Mouse (Mus musculus): Measurements from ENCODE around the gene Ncam1. TPM values are rescaled to one million over a fixed set of nuclear protein-coding genes. Genes with fewer than 3 reads are reported as not detected.

Gene Ncam1
- total RNA-seq, 2 experiments from 2014 or later: 0.14 TPM; not detected in 1

DNA sequence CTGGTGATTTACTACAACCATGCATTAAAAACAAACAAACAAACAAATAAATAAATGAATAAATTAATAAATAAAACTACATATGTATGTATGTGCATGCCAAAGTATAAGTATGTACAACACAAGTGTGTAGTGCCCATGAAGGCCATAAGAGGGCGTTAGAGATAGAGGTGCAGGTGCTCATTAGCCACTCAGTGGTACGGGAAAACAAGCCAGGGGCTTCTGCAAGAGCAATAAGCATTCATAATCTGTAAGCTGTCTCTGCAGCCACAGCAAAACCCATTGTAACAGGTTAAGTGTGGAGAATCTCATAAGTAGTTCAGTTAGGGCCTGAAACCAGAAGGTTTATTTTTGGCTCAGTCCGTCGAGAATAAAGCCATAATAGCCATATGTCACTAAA, 41.1 kb downstream of the Ncam1 start:
- ATAC-seq (replicated peaks; ENCODE audit: low FRiP score, low TSS enrichment, poor library complexity, severe bottlenecking): no peak

DNA sequence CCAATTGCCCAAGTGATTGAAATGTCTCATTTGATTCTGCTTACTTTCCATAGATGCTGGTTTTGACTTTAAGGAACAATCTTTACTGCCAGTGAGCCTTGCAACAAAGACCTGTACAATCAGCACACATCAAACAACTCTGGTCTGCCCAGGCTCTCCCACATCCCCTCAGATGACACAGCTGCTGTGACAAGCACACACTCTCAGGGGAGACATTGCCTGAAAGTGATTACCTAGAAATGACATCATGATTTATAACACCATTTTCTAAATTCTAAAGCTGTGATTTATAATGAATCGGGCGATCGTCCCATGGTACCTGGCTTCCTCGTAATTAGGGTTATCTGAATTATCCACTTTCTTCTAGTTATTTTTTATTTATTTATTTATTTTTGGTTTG, 42.0 kb downstream of the Ncam1 start:
- ATAC-seq (replicated peaks; ENCODE audit: low FRiP score, low TSS enrichment, poor library complexity, severe bottlenecking): no peak

DNA sequence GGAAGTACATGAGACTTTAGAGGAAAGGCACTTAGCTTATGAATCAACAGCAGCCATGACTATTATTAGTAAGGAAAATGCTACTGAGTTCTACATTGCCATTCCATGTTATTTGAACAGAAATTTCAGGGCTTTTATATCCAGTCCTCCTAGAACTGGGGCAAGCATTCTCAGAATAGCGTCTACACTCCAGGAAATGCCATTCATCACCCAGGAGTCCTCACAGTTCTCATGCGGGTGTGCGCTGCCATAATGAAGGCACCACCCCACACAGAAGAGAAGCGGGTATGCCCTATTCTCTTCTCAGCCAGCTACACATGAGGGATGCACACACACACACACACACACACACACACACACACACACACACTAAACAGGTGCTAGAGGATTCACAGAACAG, 43.5 kb downstream of the Ncam1 start:
- no peak for ATAC-seq (replicated peaks; ENCODE audit: low FRiP score, low TSS enrichment, poor library complexity, severe bottlenecking)

DNA sequence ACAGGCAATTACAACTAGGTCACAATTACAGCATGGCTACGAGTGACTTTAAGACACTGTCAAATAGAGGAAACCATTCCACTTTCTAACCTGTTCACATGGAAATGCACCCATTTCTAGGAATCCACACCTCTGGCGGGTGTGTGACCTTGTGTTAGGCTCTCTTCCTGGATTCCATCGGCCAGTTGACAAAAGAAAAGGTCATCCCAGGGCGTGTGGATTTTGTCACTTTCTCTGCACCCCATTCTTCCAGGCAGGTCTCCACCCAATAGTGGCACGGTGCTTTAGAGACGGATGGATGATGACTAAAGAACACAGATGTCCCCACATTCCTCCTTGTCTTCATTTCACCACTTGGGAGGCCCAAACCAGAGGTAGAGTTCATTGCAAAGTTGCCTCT, 47.3 kb downstream of the Ncam1 start:
- ATAC-seq (replicated peaks; ENCODE audit: low FRiP score, low TSS enrichment, poor library complexity, severe bottlenecking): no peak

DNA sequence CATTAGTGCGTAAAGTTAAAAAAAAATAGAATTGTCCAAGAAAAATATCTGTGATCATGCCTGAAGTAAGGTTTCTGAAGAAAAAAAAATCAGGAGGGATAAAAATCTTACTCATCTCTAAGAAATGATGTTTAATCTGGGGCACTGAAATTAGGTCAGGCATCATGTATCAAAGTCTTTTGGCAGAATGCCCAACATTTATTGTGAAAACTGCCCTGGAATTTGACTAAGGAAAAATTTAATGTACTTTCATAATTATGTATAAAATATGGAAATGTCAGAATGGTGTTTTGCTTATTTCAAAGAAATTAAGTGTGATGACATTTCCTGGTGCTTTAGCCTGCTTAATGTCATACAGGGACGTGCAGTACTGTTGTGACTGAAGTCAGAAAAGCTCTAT, 52.5 kb downstream of the Ncam1 start:
- no peak for ATAC-seq (replicated peaks; ENCODE audit: low FRiP score, low TSS enrichment, poor library complexity, severe bottlenecking)

DNA sequence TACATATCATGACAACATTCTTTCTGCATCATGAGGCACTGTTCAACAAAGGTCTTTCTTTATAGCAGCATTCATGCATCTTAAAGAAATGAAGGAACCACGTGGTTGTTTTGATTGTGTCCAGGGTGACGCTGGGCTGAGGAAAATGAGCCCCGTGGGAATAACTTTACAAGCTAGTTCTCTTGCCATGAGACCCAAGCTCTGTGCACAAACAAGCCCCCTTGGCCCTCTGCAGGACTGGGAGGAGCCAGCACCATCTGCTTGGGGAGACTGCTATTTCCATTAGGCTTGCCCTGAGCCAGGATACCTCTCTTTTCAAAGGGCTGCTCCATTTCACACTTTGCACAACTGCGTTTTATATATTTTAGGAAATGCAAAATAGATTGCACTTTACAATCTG, 53.0 kb downstream of the Ncam1 start:
- no peak for ATAC-seq (replicated peaks; ENCODE audit: low FRiP score, low TSS enrichment, poor library complexity, severe bottlenecking)

DNA sequence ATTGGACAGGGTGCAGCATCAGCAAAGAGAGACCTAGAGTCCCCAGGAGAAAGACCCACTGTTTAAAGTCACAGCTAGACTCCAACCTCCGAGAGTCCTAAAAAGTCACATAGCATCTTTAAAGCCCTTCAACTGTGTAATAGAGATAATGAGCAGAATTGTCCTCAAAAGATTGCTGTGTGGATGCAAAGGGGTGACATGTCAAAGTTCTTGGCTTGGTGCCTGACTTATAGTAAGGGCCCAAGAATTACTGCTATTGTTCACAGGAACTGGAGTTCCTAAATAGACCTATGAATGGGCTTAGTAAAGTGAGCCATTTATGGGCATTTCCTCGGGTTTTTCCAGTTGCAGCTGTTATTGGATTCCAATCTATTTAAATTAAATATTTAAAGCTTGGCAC, 54.4 kb downstream of the Ncam1 start:
- ATAC-seq (replicated peaks; ENCODE audit: low FRiP score, low TSS enrichment, poor library complexity, severe bottlenecking): no peak

DNA sequence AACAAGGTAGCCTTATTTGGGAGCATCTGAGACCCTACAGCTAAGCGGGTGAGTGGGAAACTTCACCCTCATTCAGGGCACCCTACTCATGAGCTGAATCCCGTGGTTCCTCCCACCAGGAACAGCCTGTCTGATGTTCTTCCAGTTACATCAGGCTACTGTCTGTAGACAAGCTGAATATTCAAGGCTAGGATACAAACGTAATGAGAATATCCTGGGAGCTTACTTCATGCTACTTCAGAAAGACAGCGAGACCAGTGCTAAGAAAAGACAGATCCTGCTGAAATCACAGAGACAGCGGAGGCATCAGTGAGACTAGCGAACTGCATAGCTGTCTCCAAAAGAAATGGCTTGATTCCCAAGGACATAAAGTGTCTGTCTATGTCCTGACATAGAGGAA, 58.8 kb downstream of the Ncam1 start:
- no peak for ATAC-seq (replicated peaks; ENCODE audit: low FRiP score, low TSS enrichment, poor library complexity, severe bottlenecking)

DNA sequence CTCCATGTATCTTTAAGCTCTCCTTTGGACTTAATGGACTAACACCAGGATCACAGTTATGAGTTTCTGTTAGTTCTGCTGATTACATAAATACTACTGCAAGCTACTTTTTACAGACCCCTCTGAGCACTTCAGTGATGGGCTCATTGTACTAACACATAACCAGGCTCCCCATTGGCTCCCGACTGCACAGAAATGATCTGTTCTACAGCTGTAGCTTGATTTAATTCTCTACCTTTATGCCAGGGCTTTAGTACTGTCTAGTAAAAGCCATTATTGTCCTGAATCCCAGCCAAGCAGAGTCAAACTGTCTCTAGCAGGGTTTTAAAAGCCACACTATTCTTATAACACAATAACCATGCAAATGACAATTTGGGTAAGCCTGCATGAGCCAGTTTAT, 60.2 kb downstream of the Ncam1 start:
- no peak for ATAC-seq (replicated peaks; ENCODE audit: low FRiP score, low TSS enrichment, poor library complexity, severe bottlenecking)

DNA sequence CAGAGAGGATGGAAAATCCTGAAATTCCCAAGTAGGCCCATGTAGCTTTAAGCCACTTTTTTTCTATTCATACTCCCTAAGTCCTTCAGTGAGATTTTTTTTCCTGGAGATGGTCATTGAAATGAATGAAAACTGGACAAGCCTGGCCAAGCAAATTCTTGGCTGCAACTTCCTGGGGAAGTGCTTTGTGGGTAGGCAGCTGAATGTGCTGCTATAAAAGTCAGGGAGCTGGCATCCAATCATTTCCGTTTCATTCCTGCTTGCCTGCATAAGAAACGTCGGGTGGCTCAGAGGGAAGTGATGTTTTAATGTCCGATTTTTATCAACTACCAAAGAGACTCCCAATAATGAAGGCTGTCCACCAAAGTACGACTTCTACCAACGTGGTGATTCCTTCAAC, 61.6 kb downstream of the Ncam1 start:
- no peak for ATAC-seq (replicated peaks; ENCODE audit: low FRiP score, low TSS enrichment, poor library complexity, severe bottlenecking)

DNA sequence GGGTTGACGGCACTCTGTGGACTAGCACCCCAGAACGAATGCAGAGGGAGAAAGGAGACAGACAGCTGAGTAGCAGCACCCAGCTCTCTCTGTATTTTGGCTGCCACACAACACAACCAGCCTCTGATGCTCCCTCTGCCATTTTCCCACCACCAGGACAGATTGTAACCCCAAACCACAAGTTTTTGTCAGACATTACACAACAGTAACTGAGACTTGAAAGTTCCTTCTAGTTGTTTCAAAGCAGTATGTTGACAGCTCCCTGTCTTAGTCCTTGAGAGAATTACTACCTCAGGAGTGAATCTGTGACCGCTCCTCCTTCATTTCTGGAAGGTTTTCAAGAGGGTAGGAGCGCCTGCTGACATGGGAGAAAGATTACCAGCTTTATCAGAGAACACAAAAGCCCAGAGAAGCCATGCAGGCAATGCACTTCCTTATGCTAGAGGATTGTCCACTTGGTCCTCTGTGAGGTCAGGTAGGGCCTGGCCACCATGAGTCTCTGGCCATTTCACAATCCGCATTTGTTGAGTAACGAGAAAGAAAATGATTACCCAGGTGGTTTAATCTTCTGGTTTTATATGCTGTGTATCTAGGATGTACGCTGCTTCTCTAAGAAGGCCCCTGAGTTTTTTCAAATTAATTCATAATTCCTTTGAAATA, 64.2 kb downstream of the Ncam1 start:
- no peak for ATAC-seq (replicated peaks; ENCODE audit: low FRiP score, low TSS enrichment, poor library complexity, severe bottlenecking)

DNA sequence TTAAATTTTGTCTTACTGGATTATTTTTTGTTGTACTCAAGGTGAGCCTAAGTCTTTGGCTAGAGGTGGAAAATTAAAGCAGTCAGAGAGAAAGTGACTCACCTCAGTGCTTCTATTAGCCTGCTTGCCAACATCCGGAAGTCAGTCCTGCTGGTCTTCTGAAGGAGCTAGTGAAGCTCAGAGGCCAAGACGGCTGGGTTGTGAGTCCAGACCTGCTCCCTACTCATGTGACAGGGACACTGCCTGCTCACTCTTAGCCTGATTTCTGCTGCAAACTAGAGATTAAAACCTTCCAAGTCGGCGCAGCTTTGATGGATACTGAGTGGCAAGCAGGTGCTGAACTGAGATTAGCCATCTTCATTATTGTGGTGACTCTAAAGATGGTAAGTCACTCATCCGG, 65.0 kb downstream of the Ncam1 start:
- no peak for ATAC-seq (replicated peaks; ENCODE audit: low FRiP score, low TSS enrichment, poor library complexity, severe bottlenecking)

DNA sequence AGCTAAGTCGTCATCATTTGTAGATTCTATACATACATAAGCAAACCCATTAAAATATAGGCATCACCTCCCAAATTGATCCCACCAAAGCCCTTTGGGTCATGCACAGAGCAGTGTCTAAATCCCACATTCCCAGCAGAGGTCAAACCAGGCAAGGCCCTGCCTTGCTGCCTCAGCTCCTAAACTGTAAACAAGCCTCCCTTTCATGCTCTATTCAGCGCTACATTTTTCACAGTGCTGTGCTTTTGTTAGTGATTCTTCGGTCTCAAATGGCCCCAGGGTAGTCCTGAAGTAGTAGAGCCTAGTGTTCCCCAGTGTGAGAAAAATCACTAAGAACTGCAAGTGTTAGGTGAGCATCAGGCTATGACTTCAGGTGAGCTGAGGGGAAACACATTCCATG, 69.2 kb downstream of the Ncam1 start:
- no peak for ATAC-seq (replicated peaks; ENCODE audit: low FRiP score, low TSS enrichment, poor library complexity, severe bottlenecking)

DNA sequence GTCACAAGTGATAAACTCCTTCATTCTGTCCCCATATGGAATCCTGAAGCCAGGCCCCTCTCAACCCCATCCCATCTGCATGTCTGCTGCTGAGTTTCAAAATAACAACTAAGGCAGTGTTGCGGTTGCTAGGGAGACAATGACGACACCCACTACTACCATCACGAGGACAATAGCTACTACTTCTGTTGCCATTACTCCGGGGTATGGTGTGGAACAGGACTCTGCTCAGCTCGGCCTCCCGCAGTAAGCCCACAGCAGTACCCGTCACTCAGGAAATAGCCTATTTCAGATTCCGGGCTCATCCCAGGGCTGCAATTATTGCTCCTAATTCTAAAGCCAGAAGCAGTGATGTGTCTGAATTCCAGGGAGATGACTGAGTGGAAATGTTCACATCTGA, 70.5 kb downstream of the Ncam1 start:
- no peak for ATAC-seq (replicated peaks; ENCODE audit: low FRiP score, low TSS enrichment, poor library complexity, severe bottlenecking)

DNA sequence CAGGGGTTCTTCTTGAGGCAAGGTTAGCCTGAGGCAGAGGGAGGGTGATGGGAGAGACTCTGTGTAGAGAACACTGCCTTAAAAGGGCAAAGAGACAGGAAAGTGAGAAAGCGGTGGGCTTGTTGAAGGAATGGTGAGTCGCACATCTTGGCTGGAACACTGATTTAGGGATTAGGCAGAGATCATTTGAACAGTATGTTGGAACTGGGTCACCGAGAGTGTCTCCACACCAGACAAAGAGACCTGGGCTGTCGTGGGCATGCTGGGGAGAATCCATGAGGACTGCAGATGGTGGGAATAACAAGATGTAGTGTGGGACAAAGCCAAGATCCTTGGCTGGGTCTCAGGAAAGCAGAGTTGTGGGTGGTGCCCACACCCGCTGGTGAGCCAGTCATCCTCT, 76.0 kb downstream of the Ncam1 start:
- no peak for ATAC-seq (replicated peaks; ENCODE audit: low FRiP score, low TSS enrichment, poor library complexity, severe bottlenecking)

DNA sequence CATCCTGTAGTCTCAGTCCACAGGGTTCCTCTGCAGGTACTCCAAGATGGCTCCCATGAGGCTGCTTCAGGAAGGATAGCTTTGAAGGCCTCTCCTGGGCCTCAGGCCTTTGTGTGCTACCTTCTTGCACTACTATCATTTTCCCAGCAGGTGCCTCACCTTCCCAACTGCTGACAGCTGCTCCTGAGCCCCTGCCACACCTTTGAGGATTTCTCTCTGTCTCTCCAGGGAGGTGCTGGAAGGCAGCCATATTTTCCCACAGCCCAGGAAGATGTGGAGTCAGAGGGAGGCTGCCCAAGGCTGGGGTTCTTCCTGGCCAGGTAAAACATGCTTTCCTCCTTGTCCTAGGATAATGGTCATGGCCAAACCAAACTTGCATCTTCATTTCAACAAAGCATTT, 83.6 kb downstream of the Ncam1 start:
- no peak for ATAC-seq (replicated peaks; ENCODE audit: low FRiP score, low TSS enrichment, poor library complexity, severe bottlenecking)

DNA sequence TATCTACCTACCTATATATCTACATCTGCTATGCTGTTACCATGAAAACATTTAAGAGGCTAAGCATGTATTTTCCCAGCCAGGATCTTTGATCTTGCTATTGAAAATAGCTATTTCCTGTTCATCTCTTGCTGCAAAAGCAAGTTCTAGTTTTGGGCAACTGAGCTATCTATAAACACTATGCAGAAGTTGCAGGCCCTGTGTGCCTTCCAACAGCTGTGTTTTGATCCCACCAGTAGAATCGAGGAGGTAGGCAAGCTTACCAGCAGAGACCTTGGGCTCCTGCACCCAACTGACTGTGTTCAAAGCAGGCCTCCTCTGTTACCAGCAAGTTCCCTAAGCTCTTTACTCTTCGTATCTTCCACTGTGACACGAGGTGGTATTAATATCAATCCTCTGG, 84.6 kb downstream of the Ncam1 start:
- no peak for ATAC-seq (replicated peaks; ENCODE audit: low FRiP score, low TSS enrichment, poor library complexity, severe bottlenecking)

DNA sequence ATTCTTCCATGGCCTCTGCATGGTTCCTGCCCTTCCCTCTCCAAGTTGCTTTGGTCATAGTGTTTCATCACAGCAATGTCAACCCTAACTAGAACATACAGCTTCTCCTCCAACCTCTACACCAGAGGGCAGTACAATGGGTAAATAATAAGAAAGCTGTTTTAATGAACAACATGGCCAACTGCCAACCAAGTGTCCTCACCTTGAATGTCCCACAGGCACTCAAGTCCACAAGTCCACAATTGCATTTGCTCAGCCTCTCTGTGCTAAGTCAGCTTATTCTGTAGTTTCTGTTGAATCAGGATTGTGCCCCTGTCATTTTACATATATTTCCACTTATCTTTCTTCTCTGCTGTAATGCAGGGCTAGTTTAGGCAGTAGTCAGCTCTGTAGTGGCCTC, 91.1 kb downstream of the Ncam1 start:
- no peak for ATAC-seq (replicated peaks; ENCODE audit: low FRiP score, low TSS enrichment, poor library complexity, severe bottlenecking)

DNA sequence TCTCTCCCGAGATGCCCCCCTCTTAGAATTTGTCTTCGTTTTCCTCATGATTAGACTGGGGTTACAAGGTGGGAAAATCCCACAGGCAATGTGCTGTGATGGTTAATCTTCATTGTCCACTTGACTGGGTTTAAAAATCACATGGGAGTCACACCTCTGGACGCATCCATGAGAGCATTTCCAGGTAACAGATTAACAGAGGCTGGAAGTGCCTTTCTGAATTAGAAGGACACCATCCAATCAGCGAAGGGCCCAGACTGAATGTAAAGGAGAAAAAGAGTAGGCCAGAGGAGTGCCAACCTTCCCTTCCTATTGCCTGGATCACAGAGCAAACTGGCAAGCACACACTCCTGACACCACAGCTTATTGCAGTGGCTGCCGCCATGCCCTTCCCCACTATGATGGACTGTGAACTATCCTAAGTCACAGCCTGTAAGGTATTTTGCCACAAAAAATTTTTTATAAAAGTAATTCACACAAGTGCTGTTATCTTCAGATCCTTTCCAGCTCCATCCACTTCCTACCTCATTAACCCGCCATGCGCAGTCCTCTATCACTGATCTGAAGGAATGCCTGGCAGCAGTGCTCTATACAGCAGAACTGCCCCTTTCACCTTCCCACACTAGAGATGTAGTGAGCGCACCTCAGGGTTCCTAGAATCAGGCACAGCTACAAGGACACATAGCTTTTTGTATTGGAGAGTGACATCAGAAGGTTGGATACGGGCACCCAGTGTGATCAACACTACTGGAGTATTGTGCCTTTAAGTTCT, 94.3 kb downstream of the Ncam1 start:
- no peak for ATAC-seq (replicated peaks; ENCODE audit: low FRiP score, low TSS enrichment, poor library complexity, severe bottlenecking)

DNA sequence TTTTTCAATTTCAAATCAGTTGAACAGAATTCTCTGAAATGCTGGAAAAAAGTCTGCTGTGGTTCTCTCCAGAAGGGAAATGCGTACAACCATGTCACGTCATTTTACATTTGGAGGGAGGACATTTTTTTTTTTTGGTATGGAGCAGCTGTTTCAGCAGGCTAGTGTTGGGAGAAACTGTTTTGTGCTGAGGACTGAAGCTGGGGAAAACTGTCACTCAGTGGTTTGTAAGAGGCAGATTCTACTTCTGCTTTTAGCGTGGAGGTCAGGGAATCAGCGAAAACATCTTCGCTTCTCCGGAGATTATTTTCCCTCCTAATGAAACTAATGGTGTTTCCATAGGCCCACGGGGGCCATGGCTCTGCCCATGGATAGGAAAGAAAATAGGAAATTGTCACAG, 103.4 kb downstream of the Ncam1 start:
- ATAC-seq (replicated peaks; ENCODE audit: low FRiP score, low TSS enrichment, poor library complexity, severe bottlenecking): no peak

DNA sequence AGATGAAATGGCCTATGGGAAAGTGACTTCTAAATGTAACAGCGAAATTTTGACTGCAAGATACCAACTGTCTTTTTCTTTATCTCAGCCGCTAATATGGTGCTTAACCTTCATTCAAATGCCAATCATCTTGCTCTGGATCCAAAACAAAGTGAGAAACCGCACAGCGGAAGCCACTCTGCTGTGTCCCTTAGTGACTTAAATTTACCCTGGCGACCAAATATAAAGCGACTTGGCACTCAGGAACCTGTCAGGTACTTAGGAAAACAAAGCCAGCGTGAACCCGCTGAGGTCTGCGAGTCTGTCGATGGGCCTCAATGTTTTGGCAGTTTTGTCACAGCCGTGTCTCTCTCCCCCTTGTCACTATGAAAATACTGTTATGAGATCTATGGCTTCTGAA, 105.9 kb downstream of the Ncam1 start:
- no peak for ATAC-seq (replicated peaks; ENCODE audit: low FRiP score, low TSS enrichment, poor library complexity, severe bottlenecking)
